Mouse (Mus musculus) stomach, postnatal 0 days (tissue): ENCODE results near the gene Mob4. TPM values are rescaled to one million over a fixed set of nuclear protein-coding genes. Genes with fewer than 3 reads are reported as not detected.

Experiments
- ATAC-seq: fragments of 200-750 bp; cut with Nextera tagmentation; 2 replicates; pipeline ENCODE4 v1.8.0; 2017; ENCODE audit not compliant: low FRiP score, low TSS enrichment
- DNase-seq: peaks from one replicate; pipeline ENCODE4 v3.0.0-alpha.2; 2016; ENCODE audit warnings: low spot score
- H3K27ac ChIP-seq: fragments of 300-500 bp; sonication (generic); replicated peaks from 2 replicates; pipeline ENCODE4 v1.5.1; 2014; ENCODE audit warnings: mild to moderate bottlenecking, control low read depth
- H3K27me3 ChIP-seq: fragments of 300-500 bp; sonication (generic); 2 replicates; pipeline ENCODE4 v1.6.1; 2014; ENCODE audit warnings: low read length; ENCODE audit not compliant: control insufficient read depth, insufficient read depth
- H3K36me3 ChIP-seq: fragments of 300-500 bp; sonication (generic); 2 replicates; pipeline ENCODE4 v1.6.1; 2014; ENCODE audit warnings: low read length, mixed read lengths; ENCODE audit not compliant: control insufficient read depth, insufficient read depth
- H3K4me1 ChIP-seq: fragments of 300-500 bp; sonication (generic); replicated peaks from 2 replicates; pipeline ENCODE4 v1.6.1; 2014; ENCODE audit warnings: antibody characterized with exemption; ENCODE audit not compliant: control insufficient read depth, insufficient read depth
- H3K4me2 ChIP-seq: fragments of 300-500 bp; sonication (generic); replicated peaks from 2 replicates; pipeline ENCODE4 v1.6.1; 2014; ENCODE audit warnings: low read depth, mild to moderate bottlenecking, control low read depth, moderate library complexity
- H3K4me3 ChIP-seq: fragments of 300-500 bp; sonication (generic); 2 replicates; pipeline ENCODE4 v1.5.1; 2014; ENCODE audit warnings: low read depth, low read length, control low read depth
- H3K9ac ChIP-seq: fragments of 300-500 bp; sonication (generic); 2 replicates; pipeline ENCODE4 v1.6.1; 2014; ENCODE audit warnings: mild to moderate bottlenecking, low read length, control low read depth, mixed read lengths
- H3K9me3 ChIP-seq: fragments of 300-500 bp; sonication (generic); 2 replicates; pipeline ENCODE4 v1.6.1; 2016; ENCODE audit warnings: low read length; ENCODE audit not compliant: control insufficient read depth
- CTCF ChIP-seq: IDR thresholded peaks from 2 replicates; pipeline ENCODE4 v1.5.1; 2016; ENCODE audit warnings: antibody characterized with exemption, low read depth, mild to moderate bottlenecking, moderate library complexity
- EP300 ChIP-seq: optimal IDR thresholded peaks from 2 replicates; pipeline ENCODE3; 2016; ENCODE audit warnings: antibody characterized with exemption
- WGBS: fragments of 180-500 bp; shearing (Covaris S2); extraction: QIAGEN DNeasy Blood & Tissue Kit; methylation state at CpG from one replicate; pipeline ENCODE4 v1.1.7; 2014; 5-methylcytosine and 5-hydroxymethylcytosine counted together
- polyA plus RNA-seq: library from polyadenylated mRNA; unstranded; fragments of >200 nt; fragmentation: Nextera tagmentation; extraction: Ambion mirVana; gene quantifications from 2 replicates; pipeline ENCODE4 v1.2.1, GENCODE M21; 2015

Gene Mob4
- polyA plus RNA-seq, 1 experiment from 2014 or later, result 128 TPM

DNA sequence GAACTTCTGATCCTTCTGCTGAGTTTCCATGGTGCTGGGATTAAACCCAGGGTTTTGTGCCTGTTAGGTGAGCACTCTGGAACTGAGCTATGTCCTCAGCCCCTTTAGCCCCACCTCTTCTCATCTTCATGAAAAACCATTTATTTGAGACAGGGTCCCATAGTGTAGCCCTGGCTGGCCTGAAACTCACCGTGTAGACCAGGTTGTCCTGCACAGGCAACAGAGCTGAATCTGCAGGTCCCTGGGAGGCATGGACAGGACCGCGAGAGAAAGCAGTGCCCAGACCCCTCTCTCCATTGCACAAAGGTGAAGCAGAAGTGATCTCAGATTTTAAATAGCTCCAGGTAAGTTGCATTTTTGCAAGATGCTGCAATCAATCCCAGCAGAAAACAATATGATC, 29.2 kb downstream of the Mob4 start:
- WGBS, result 92% methylated on average over 3 of the region's 3 CpGs
- ATAC-seq, result no peak
- no peak for DNase-seq
- no peaks in the 10 kb centered on the region for H3K27me3 ChIP-seq
- H3K27ac ChIP-seq, result no peak overlapping the region
- H3K4me3 ChIP-seq, result no peak overlapping the region
- TF ChIP-seq CTCF, result no peak
- TF ChIP-seq EP300, result no peak
- H3K9me3 ChIP-seq, result no peaks in the 10 kb centered on the region
- H3K36me3 ChIP-seq, result no peaks in the 10 kb centered on the region; the same call in 1 of the 2 replicates
- H3K9ac ChIP-seq, result no peak overlapping the region
- H3K4me2 ChIP-seq, result no peak overlapping the region
- H3K4me1 ChIP-seq, result no peaks in the 10 kb centered on the region

DNA sequence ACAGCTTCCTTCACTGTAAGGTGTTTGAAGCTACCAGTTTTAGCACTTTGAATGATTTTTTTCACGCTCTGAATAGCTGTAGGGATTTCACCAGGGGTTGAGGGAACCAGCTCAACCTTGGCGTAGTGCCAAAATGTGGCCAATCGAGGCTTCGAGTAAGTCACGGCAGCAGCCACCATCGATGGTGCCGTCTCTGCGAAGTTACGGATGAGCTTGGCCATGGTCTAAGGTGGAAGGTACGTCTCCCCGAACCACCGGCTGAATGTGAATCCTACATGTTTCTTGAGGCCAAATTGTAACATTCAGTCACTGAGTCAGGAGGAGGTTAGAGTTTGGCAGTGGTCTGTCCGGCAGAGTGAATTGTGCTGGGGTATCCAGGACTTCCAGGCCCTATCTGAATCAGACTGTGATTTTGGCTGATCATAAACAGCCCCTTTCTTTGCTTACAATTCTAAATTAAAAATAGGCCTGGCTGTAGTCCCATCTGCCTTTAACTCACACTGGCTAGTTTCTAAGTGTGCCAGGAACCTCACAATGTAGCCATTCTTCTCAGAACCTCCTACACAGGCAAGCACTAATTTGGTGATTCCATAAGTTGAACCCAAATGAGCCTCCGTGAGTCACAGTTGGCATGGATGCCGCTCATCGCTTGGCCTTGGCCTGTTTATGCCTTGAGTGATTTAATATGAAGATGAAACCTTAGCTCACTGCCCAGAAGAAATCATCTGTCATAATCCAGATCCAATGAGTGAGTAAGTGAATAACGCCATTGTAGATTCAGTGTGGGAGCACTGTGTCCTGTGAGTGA, 30.0 kb downstream of the Mob4 start:
- Histone ChIP-seq H3K27me3 (no peaks in the 10 kb centered on the region), H3K4me3 (no peak overlapping the region), H3K36me3 (no peaks in the 10 kb centered on the region; the same call in 1 of the 2 replicates), H3K4me1 (no peaks in the 10 kb centered on the region), H3K9ac (no peak overlapping the region), H3K9me3 (no peaks in the 10 kb centered on the region), H3K27ac (no peak overlapping the region), H3K4me2 (no peak overlapping the region)
- ATAC-seq, result no peak
- WGBS, result 82% methylated on average over 17 of the region's 17 CpGs
- TF ChIP-seq EP300 (no peak), CTCF (no peak)
- no peak for DNase-seq

DNA sequence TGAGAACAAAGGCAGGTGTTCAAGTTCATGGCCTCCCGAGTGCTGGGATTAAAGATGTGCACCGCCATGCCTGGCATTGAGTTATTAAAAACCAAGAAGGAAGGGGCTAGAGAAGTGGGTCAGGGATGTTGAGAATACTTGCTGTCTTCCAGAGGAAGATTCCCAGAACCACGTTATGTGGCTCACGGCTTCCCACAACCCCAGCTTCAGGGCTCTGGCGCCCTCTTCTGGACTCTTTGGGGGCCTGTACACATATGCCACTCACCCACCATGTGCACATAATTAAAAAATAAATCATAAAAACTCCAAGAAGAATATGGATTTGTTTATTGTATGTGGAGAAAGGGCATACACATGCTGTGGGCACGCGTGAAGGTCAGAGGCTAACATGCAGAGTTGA, 30.9 kb downstream of the Mob4 start:
- Histone ChIP-seq H3K9ac (no peak overlapping the region), H3K27me3 (no peaks in the 10 kb centered on the region), H3K36me3 (no peaks in the 10 kb centered on the region; the same call in 1 of the 2 replicates), H3K4me2 (no peak overlapping the region), H3K4me3 (no peak overlapping the region), H3K4me1 (no peaks in the 10 kb centered on the region), H3K9me3 (no peaks in the 10 kb centered on the region), H3K27ac (no peak overlapping the region)
- no peak for DNase-seq
- 77% methylated on average over 7 of the region's 7 CpGs for WGBS
- no peak for TF ChIP-seq EP300
- peak; percentile 52 for TF ChIP-seq CTCF
- ATAC-seq, result no peak

DNA sequence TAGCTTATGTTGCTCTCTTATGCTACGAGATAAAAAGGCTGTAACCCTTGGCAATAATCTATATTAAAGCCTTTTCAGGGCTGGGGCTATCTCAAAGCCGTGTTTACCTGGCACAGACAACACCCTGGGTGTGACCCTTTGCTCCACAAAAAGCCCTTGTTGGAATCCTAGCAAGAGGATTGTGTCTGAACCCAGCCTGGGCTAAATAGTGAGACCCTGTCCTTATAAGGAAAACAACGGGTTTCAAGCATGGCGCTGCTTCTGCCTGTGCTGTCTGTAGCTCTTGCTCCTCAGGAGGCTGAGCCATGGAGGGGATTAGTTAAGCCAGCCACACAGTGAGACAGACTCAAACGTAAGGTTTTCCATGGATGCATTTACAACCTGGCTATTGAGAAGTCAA, 31.8 kb downstream of the Mob4 start:
- Histone ChIP-seq H3K4me1 (no peaks in the 10 kb centered on the region), H3K9me3 (no peaks in the 10 kb centered on the region), H3K27ac (no peak overlapping the region), H3K9ac (no peak overlapping the region), H3K27me3 (no peaks in the 10 kb centered on the region), H3K4me3 (no peak overlapping the region), H3K4me2 (no peak overlapping the region), H3K36me3 (no peaks in the 10 kb centered on the region; the same call in 1 of the 2 replicates)
- DNase-seq (no peak), ATAC-seq (no peak)
- no peak for TF ChIP-seq EP300
- TF ChIP-seq CTCF, result no peak
- 63% methylated on average over 5 of the region's 5 CpGs for WGBS

DNA sequence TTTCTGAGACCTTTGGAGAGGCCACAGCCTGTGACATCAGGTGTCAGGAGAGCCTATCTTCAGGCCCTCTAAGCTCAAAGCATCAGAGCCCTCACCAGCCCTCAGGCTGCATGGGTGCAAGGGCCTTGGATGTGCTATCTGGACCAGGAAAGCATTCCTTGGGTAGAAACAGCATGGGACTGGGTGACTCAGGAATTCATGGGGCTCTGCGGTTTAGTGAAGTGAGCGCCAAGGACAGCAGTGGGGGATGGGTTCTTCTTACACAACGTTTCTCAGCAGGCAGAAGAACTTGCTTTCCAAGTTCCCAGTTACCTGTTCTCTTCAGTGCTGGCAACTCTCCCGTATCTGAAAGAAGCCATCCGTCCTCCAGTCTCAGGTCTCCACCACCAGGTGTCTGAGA, 33.0 kb downstream of the Mob4 start:
- H3K4me1 ChIP-seq, result no peaks in the 10 kb centered on the region
- 64% methylated on average over 5 of the region's 5 CpGs for WGBS
- ATAC-seq, result peak; percentile 49; the same call in 1 of the 2 replicates
- H3K9me3 ChIP-seq, result no peaks in the 10 kb centered on the region
- H3K27ac ChIP-seq, result no peak overlapping the region
- H3K9ac ChIP-seq, result no peak overlapping the region
- H3K4me3 ChIP-seq, result no peak overlapping the region
- H3K4me2 ChIP-seq, result no peak overlapping the region
- no peak for DNase-seq
- H3K36me3 ChIP-seq, result no peaks in the 10 kb centered on the region; the same call in 1 of the 2 replicates
- H3K27me3 ChIP-seq, result no peaks in the 10 kb centered on the region
- TF ChIP-seq EP300 (no peak), CTCF (no peak)

DNA sequence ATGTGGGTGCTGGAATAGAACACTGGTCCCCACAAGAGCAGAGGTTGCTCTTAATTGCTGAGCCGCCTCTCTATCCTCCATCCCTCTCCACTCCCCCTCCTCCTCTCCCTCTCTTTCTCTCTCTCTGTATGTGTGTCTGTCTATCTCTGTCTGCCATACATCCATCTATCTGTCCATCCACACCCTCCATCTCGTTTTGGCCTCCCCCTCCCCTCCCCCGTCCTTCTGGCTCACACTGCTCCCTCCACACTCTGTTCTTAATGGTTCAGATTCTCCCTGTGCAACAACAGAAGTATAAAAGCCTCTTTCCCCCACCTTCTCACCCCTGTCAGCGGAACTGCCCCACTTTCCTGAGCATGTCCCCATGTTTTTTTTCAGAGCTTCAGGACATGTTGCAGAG, 36.5 kb downstream of the Mob4 start:
- Histone ChIP-seq H3K27ac (no peak overlapping the region), H3K36me3 (no peaks in the 10 kb centered on the region), H3K9ac (no peak overlapping the region), H3K4me3 (no peak overlapping the region), H3K9me3 (no peaks in the 10 kb centered on the region), H3K4me2 (no peak overlapping the region), H3K27me3 (no peaks in the 10 kb centered on the region), H3K4me1 (no peaks in the 10 kb centered on the region)
- no peak for TF ChIP-seq EP300
- TF ChIP-seq CTCF, result no peak
- 86% methylated on average over 4 of the region's 4 CpGs for WGBS
- ATAC-seq (no peak), DNase-seq (no peak)
